Comparison of ENCODE assay signal across 10 mouse cellular contexts in the genomic region with DNA sequence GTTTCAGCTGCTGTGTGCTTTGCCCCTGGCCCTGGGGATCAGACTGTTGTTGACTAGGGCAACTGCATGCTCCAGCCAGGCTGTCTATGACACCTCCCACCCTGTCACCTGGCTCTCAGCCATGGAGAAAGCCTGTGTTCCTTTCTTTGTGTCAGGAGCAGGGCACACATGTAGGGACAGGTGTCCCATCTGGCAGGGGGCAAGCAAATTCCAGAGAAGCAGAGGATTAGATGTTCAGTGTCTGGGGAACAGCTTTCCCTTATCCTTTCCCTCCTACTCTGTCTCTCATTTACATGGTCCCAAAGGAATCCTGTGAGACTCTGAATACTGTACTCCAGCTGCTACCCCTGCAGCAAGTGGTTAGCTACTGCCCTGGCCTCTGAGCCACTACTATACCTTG.
DNase-seq lines count a peak whose midpoint lies in the region; ATAC-seq lines count a peak whose summit lies in the region.
"Had no signal": no experiment of that assay in that cellular context is flagged by ENCODE, and none has a peak within 500 bp of the region (broad histone marks: within the 10 kb centered on the region; RNA-seq: fewer than 3 reads in every experiment).

No protein-coding gene starts in this region.

- no peaks in the 10 kb centered on the region for H3K27me3 ChIP-seq in heart, embryonic 12.5 days (replicated peaks)
- H3K27me3 ChIP-seq in embryonic facial prominence, embryonic 14.5 days (replicated peaks; ENCODE audit: control insufficient read depth, insufficient read depth, low read length) = no peaks in the 10 kb centered on the region
- no peaks in the 10 kb centered on the region for H3K27me3 ChIP-seq in midbrain, embryonic 11.5 days (ENCODE audit: control insufficient read depth, insufficient read depth, low read length)
- H3K27me3 ChIP-seq: CH12.LX had no signal

- H3K9me3 ChIP-seq in heart, embryonic 12.5 days (replicated peaks) = no peaks in the 10 kb centered on the region
- no peaks in the 10 kb centered on the region for H3K9me3 ChIP-seq in embryonic facial prominence, embryonic 14.5 days (ENCODE audit: control insufficient read depth, low read length)
- H3K9me3 ChIP-seq in midbrain, embryonic 11.5 days (ENCODE audit: control insufficient read depth, low read length) = no peaks in the 10 kb centered on the region

- H3K9ac ChIP-seq in heart, embryonic 12.5 days = no peak overlapping the region
- H3K9ac ChIP-seq in embryonic facial prominence, embryonic 14.5 days (ENCODE audit: low read depth, low read length) = no peak overlapping the region
- H3K9ac ChIP-seq in midbrain, embryonic 11.5 days (ENCODE audit: low read length) = no peak overlapping the region

- H3K4me2 ChIP-seq in heart, embryonic 12.5 days = no peak overlapping the region
- H3K4me2 ChIP-seq in embryonic facial prominence, embryonic 14.5 days (ENCODE audit: low read depth, low read length) = no peak overlapping the region
- no peak overlapping the region for H3K4me2 ChIP-seq in midbrain, embryonic 11.5 days

- no peak overlapping the region for H3K4me3 ChIP-seq in heart, embryonic 12.5 days
- no peak overlapping the region for H3K4me3 ChIP-seq in embryonic facial prominence, embryonic 14.5 days (ENCODE audit: low read depth, low read length)
- no peak overlapping the region for H3K4me3 ChIP-seq in midbrain, embryonic 11.5 days (ENCODE audit: low read depth, low read length)

- no peaks in the 10 kb centered on the region for H3K36me3 ChIP-seq in heart, embryonic 12.5 days
- no peaks in the 10 kb centered on the region for H3K36me3 ChIP-seq in embryonic facial prominence, embryonic 14.5 days (ENCODE audit: control insufficient read depth, insufficient read depth, low read length)
- H3K36me3 ChIP-seq in midbrain, embryonic 11.5 days (ENCODE audit: control insufficient read depth, insufficient read depth, low read length) = no peaks in the 10 kb centered on the region

- DNase-seq in heart, adult 11 months = peak; percentile 96
- DNase-seq in embryonic facial prominence, embryonic 14.5 days (ENCODE audit: low spot score) = peak; percentile 90
- DNase-seq in heart, postnatal 4 days = peak; percentile 53
- peak; percentile 75 for DNase-seq in midbrain, embryonic 11.5 days (ENCODE audit: low spot score, missing footprints)
- DNase-seq in B cell, adult 2 months = no peak
- DNase-seq in layer of hippocampus, postnatal 36 days = no peak
- DNase-seq in left cerebral cortex, postnatal 14 days (ENCODE audit: low spot score in 2 of 2) = no peak

- H3K27ac ChIP-seq in heart, embryonic 12.5 days (ENCODE audit: poor library complexity, severe bottlenecking) = no peak overlapping the region
- no peak overlapping the region; the same call in 1 of the 2 replicates for H3K27ac ChIP-seq in embryonic facial prominence, embryonic 14.5 days (replicated peaks; ENCODE audit: low read depth, low read length)
- no peak overlapping the region for H3K27ac ChIP-seq in midbrain, embryonic 11.5 days (ENCODE audit: low read depth, low read length)
- H3K27ac ChIP-seq: kidney, postnatal 0 days had no signal

- intact Hi-C loops in left cerebral cortex, postnatal 14 days (cut with DNase I) = no loop called here

- H3K4me1 ChIP-seq in heart, embryonic 12.5 days (replicated peaks) = peaks cover 12% of the 10 kb centered on the region
- peaks cover 10% of the 10 kb centered on the region; the same call in 1 of the 2 replicates for H3K4me1 ChIP-seq in embryonic facial prominence, embryonic 14.5 days (ENCODE audit: control insufficient read depth, insufficient read depth, low read length)
- H3K4me1 ChIP-seq in midbrain, embryonic 11.5 days (ENCODE audit: control insufficient read depth, insufficient read depth, low read length) = no peaks in the 10 kb centered on the region

- ATAC-seq in heart, embryonic 12.5 days (ENCODE audit: insufficient number of reproducible peaks, low FRiP score) = no peak
- peak; percentile 93 for ATAC-seq in embryonic facial prominence, embryonic 14.5 days (ENCODE audit: low read depth)
- peak; percentile 43; the same call in 1 of the 2 replicates for ATAC-seq in midbrain, embryonic 11.5 days (ENCODE audit: low FRiP score)

Comparison
In these comparisons a context has a peak if more than half of its experiments do, and no peak if none do; other contexts are left out.
1. DNase-seq: peak in heart, adult 11 months (single experiment), embryonic facial prominence, embryonic 14.5 days (single experiment), heart, postnatal 4 days (single experiment) and midbrain, embryonic 11.5 days (single experiment); none in B cell, adult 2 months (0 of 2), layer of hippocampus, postnatal 36 days (0 of 2) and left cerebral cortex, postnatal 14 days (0 of 2).